Mouse (Mus musculus) CD4-positive, CD25-positive, alpha-beta regulatory T cell, adult 4 months (primary cell): Measurements from ENCODE around the gene Gm14214. TPM values are rescaled to one million over a fixed set of nuclear protein-coding genes. Genes with fewer than 3 reads are reported as not detected.

Experiments used
- ATAC-seq: one replicate; pipeline ENCODE4 v1.8.0; 2017
- polyA plus RNA-seq, 2 experiments: library from polyadenylated mRNA; unstranded; fragments of 100-300 nt; shearing (Covaris generic); gene quantifications; one replicate each; pipeline ENCODE4 v1.2.1; 2017

The Gm14214 gene
- polyA plus RNA-seq, 2 experiments from 2014 or later = not detected

DNA sequence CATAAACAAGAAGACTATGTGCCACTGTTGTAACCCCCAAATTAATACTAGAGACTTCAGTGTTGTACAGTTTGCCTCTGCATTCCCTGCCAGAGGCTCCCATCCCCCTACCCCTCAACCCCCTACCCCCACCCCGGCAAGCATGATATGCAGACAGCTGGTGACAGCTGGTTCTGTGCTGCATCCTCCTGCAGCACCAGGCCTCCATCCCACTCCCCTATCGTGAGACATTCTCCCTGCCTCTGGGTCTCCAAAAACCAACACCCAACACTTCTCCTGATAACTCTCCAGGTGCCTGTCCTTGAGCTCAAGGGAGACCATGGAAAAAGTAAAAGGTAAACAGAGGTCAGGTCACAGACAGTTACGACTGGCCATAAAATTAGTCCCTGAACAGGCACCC lies 40.1 kb downstream of the Gm14214 start:
- no peak for ATAC-seq

DNA sequence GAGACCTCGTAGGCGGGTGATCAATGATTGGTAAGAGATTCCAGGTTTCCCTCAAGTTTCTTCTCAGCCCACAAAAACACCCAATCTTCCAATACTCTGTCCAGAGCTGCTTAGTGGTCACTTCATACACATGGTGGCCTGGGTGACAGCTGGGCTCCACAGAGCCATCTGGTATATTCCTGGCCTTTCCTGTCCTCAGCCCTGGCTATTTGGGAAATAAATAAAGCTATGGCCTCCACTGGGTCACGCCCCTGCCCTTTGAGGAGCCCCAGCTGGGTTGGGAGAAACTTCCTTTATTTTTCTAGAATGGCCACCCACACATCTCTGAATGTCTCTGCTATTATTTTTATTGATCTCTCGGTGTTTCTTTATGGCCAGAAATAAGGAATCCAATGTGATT lies 46.4 kb downstream of the Gm14214 start:
- no peak for ATAC-seq

DNA sequence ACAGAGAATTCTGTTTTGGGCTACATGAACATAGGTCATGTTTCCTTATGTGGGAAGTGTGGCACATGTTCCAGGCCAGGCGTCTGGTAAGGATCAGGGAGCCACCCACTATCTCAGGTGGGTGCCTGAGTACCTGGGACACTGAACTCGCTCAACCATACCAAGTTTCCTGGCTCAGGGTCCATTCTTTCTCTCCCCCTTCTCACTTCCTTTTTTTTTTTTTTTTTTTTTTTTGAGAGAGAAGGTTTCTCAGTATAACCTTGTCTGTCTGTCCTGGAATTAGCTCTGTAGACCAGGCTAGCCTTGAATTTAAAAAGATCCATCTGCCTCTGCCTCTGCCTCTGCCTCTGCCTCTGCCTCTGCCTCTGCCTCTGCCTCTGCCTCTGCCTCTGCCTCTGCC lies 49.5 kb downstream of the Gm14214 start:
- ATAC-seq = no peak

Other genes starting within 250 kb of the Gm14214 start
- gene 1700003F12Rik, start 222.9 kb downstream of the Gm14214 start, polyA plus RNA-seq = not detected
- gene Actl10, start 218.3 kb downstream of the Gm14214 start, polyA plus RNA-seq = not detected
- gene Necab3, start 211.1 kb downstream of the Gm14214 start, polyA plus RNA-seq = under 1 TPM; 0.30 to 0.47 TPM
- gene E2f1, start 200.1 kb downstream of the Gm14214 start, polyA plus RNA-seq = 1 to 10 TPM in 1 of 2 experiments, under 1 TPM in 1; 0.42 to 1.5 TPM
- 10 to 100 TPM; 15.4 to 20.9 TPM for gene Pxmp4, start 166.3 kb downstream of the Gm14214 start, polyA plus RNA-seq
- gene Zfp341, start 156.7 kb downstream of the Gm14214 start, polyA plus RNA-seq = under 1 TPM; 0.39 to 0.93 TPM
- gene 4930519P11Rik, start 156.6 kb downstream of the Gm14214 start, polyA plus RNA-seq = not detected
- 1 to 10 TPM; 2.4 to 6.2 TPM for gene Chmp4b, start 118.3 kb downstream of the Gm14214 start, polyA plus RNA-seq
- 1 to 10 TPM; 8.0 to 8.6 TPM for gene Raly, start 21.1 kb upstream of the Gm14214 start, polyA plus RNA-seq
- gene a, start 21.4 kb upstream of the Gm14214 start, polyA plus RNA-seq = not detected
- gene Eif2s2, start 122.9 kb upstream of the Gm14214 start, polyA plus RNA-seq = 100 to 1,000 TPM in 1 of 2 experiments, 10 to 100 TPM in 1; 85.5 to 102 TPM
- gene Gm14226, start 248.2 kb upstream of the Gm14214 start, polyA plus RNA-seq = not detected